Mouse (Mus musculus) liver, embryonic 13.5 days (tissue): ENCODE measurements at regions not wholly inside any gene's neighbourhood (a gene's known extent, or its start where the extent isn't known, plus 50 kb on each side); places are given as distances from the start of the nearest gene placed in this dataset.
A peak's percentile ranks its signal among the peaks of the same experiment; 100 is the strongest.

Experiments
- ATAC-seq: fragments of 200-750 bp; cut with Nextera tagmentation; 2 replicates; pipeline ENCODE4 v1.8.0; 2017; ENCODE audit warnings: low read depth, mild to moderate bottlenecking, moderate number of reproducible peaks, moderate library complexity
- DNase-seq: peaks from one replicate; pipeline ENCODE4 v3.0.0; 2022
- H3K27ac ChIP-seq: fragments of 300-500 bp; sonication (generic); 2 replicates; pipeline ENCODE4 v1.5.1; 2015; ENCODE audit warnings: moderate library complexity, mild to moderate bottlenecking, inconsistent platforms
- H3K27me3 ChIP-seq: fragments of 300-500 bp; sonication (generic); 2 replicates; pipeline ENCODE4 v1.6.1; 2015; ENCODE audit warnings: mild to moderate bottlenecking, inconsistent platforms
- H3K36me3 ChIP-seq: fragments of 300-500 bp; sonication (generic); 2 replicates; pipeline ENCODE4 v1.6.1; 2015; ENCODE audit warnings: mild to moderate bottlenecking, inconsistent platforms
- H3K4me1 ChIP-seq: fragments of 300-500 bp; sonication (generic); replicated peaks from 2 replicates; pipeline ENCODE4 v1.6.1; 2015; ENCODE audit warnings: inconsistent platforms
- H3K4me2 ChIP-seq: fragments of 300-500 bp; sonication (generic); 2 replicates; pipeline ENCODE4 v1.6.1; 2015; ENCODE audit warnings: inconsistent platforms, mild to moderate bottlenecking, moderate library complexity
- H3K4me3 ChIP-seq: fragments of 300-500 bp; sonication (generic); replicated peaks from 2 replicates; pipeline ENCODE4 v1.5.1; 2015; ENCODE audit warnings: mild to moderate bottlenecking, inconsistent platforms
- H3K9ac ChIP-seq: fragments of 300-500 bp; sonication (generic); 2 replicates; pipeline ENCODE4 v1.6.1; 2015; ENCODE audit warnings: mild to moderate bottlenecking, inconsistent platforms
- H3K9me3 ChIP-seq: fragments of 300-500 bp; sonication (generic); replicated peaks from 2 replicates; pipeline ENCODE4 v1.6.1; 2016; ENCODE audit warnings: inconsistent platforms
- WGBS: fragments of 180-500 bp; shearing (Covaris S2); methylation state at CpG from one replicate; pipeline ENCODE4 v1.1.7; 2015; ENCODE audit not compliant: insufficient replicate concordance; 5-methylcytosine and 5-hydroxymethylcytosine counted together

DNA sequence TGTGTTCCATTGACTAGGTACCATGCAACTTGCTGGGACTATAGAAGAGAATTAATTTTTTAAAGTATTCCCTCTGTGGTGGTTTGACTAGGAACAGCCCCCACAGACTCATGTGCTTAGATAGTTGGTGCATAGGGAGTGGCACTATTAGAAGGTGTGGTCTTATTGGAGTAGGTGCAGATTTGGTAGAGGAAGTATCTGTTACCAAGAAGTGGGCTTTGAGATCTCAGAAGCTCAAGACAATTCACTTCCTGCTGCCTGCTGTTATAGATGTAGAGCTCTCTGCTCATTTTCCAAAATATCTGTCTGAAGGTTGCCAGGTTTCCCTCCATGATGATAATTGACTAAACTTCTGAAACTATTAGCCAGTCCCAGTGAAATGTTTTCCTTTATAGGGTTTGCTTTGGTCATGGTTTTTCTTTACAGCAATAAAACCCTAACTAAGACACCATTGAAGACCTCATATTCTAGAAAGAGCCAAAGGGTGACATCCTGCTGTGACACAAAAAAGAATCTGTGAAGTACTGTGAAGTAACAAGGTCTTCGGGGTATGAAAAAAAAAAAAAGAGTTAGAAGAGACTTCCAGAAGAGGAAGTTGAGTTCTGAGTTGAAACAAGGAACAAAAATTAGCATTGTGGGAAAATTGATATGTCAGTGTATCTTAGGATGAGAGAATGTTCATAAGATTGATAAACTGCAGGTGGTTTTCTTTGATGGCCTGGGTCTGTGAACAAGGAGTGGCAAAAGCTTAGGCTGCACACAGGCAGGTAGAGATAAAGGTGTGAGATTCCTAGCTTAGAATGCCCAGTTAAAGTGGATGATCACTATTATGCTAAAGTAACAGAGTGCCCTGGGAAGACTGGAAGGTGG lies 128.9 kb upstream of the Opcml start:
- WGBS, result 18% methylated on average over 1 of the region's 1 CpGs
- Histone ChIP-seq H3K4me2 (no peak overlapping the region), H3K9ac (no peak overlapping the region), H3K4me3 (no peak overlapping the region), H3K27me3 (no peaks in the 10 kb centered on the region), H3K9me3 (no peaks in the 10 kb centered on the region), H3K36me3 (no peaks in the 10 kb centered on the region), H3K27ac (no peak overlapping the region), H3K4me1 (peaks cover 35% of the 10 kb centered on the region)
- no peak for DNase-seq
- no peak for ATAC-seq

DNA sequence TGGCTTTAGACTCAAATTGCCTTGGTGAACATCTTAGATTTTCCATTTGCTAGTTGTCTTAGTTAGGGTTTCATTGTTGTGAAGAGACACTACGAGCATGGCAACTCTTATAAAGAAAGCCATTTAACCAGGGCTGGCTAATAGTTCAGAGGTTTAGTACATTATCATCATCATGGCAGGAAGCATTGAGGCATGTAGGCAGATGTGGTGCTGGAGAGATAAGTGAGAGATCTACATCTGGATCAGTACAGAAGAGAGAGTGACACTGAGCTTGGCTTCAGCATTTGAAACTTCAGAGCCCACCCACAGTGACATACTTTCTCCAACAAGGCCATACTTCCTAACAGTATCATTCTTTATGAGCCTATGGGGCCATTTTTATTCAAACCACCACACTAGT lies 127.3 kb upstream of the Opcml start:
- Histone ChIP-seq H3K27ac (no peak overlapping the region), H3K9me3 (no peaks in the 10 kb centered on the region), H3K9ac (no peak overlapping the region), H3K4me2 (no peak overlapping the region), H3K36me3 (no peaks in the 10 kb centered on the region), H3K4me3 (no peak overlapping the region), H3K4me1 (peaks cover 37% of the 10 kb centered on the region), H3K27me3 (no peaks in the 10 kb centered on the region)
- 47% methylated on average over 1 of the region's 1 CpGs for WGBS
- DNase-seq (no peak), ATAC-seq (no peak)

DNA sequence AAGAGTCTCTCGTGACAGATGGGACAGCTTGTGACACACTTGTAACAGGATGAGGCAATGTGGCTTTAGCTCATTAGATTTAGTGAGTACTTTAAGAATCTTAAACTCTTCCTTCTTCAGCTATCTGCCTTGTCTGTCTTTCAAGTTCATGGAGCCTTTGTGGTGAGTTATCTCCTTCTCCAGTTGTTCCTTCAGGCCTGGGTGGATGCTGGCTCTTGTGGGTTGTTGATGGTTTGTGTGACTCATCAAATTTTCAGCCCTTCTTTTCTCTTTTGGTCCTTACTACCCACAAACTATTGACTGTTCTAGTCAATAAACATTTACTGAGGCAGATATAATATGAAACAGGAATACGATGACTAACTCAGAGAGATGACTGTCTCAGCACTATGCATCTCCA lies 124.9 kb upstream of the Opcml start:
- 26% methylated on average over 2 of the region's 2 CpGs for WGBS
- peak overlapping the region; percentile 73 for H3K27ac ChIP-seq
- ATAC-seq (peak; percentile 87), DNase-seq (peak; percentile 39)
- H3K4me2 ChIP-seq, result peak overlapping the region; percentile 21; the same call in 1 of the 2 replicates
- no peaks in the 10 kb centered on the region for H3K36me3 ChIP-seq
- H3K9me3 ChIP-seq, result no peaks in the 10 kb centered on the region
- H3K9ac ChIP-seq, result no peak overlapping the region
- H3K4me3 ChIP-seq, result no peak overlapping the region
- peaks cover 37% of the 10 kb centered on the region for H3K4me1 ChIP-seq
- H3K27me3 ChIP-seq, result no peaks in the 10 kb centered on the region

DNA sequence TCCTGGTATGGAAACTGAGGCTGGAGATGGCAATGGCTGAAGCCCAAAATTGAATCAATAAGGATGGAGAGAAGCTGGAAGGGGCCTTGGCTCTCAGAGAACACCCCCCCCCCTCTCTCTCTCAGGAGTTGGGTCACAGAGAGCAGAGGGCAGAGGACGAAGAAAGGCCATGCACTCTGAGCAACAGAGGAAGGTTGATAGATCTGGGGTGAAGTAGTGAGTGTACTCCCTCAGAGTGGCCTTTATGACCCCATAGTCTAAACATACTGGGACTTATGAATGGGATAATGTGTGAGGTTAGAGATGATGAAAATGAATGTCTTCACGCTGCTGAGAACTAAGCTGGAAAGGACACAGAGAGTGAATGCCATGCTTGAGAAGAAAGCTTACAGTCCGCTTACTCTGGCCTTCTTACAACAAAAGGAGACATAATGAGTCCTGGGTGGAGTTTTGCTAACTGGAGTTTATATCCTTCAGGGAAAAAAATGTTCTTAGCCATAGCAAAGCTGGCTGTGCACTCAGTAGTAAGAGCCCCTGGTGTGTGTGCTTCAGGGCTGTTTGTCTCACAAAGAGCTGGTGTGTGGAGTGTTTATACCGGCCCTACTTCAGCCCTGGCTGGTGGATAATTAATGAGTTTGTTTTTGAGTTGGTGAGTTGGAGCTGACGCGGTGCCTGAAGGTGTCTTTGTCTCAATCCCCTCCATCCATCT lies 120.4 kb upstream of the Opcml start:
- Histone ChIP-seq H3K4me1 (peaks cover 15% of the 10 kb centered on the region), H3K4me2 (no peak overlapping the region), H3K9me3 (no peaks in the 10 kb centered on the region), H3K27ac (no peak overlapping the region), H3K27me3 (no peaks in the 10 kb centered on the region), H3K9ac (no peak overlapping the region), H3K36me3 (no peaks in the 10 kb centered on the region), H3K4me3 (no peak overlapping the region)
- DNase-seq (no peak), ATAC-seq (no peak)
- 61% methylated on average over 6 of the region's 6 CpGs for WGBS

DNA sequence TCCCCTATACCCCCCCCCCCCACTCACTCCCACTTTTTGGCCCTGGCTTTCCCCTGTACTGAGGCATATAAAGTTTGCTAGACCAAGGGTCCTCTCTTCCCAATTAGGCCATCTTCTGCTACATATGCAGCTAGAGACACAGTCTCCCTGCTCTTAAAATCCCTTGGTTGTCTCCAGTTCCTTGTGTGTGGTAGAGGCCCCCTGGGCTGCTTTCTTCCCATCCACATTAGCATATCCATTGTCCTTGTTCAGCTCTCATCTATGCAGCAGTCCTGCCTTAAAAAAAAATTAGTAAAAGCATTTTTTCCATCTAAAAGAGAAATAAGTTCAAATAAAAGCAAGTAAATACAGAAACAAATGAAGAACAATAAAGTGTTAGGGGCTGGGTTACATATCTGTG lies 105.2 kb upstream of the Opcml start:
- H3K9me3 ChIP-seq, result no peaks in the 10 kb centered on the region
- no peak overlapping the region for H3K4me3 ChIP-seq
- no peak overlapping the region for H3K9ac ChIP-seq
- H3K4me2 ChIP-seq, result no peak overlapping the region
- no peaks in the 10 kb centered on the region for H3K4me1 ChIP-seq
- H3K27ac ChIP-seq, result no peak overlapping the region
- no peaks in the 10 kb centered on the region for H3K27me3 ChIP-seq
- no peaks in the 10 kb centered on the region for H3K36me3 ChIP-seq
- DNase-seq (no peak), ATAC-seq (no peak)

DNA sequence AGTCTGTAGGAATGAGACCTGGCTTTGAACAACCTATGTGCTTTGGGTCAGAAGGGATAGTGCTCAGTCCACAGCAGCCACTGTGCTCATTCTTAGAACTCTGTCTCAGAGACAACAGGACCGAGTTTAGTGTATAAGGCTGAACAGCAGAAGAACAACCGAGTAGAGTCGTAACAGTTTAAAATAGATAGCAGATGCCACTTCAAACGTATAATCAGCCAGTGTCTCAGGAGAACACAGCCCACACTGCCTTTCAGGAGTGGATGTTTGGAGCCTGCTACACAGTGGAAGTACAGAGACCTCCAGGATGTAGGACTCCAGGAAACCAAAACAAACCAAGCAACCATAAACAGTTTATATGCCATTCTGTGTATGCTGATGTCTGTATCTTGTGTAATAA lies 99.0 kb upstream of the Opcml start:
- Histone ChIP-seq H3K4me3 (no peak overlapping the region), H3K36me3 (no peaks in the 10 kb centered on the region), H3K9me3 (no peaks in the 10 kb centered on the region), H3K4me1 (no peaks in the 10 kb centered on the region), H3K27me3 (no peaks in the 10 kb centered on the region), H3K27ac (no peak overlapping the region), H3K9ac (no peak overlapping the region), H3K4me2 (no peak overlapping the region)
- WGBS, result 57% methylated on average over 4 of the region's 4 CpGs
- no peak for ATAC-seq
- DNase-seq, result no peak

DNA sequence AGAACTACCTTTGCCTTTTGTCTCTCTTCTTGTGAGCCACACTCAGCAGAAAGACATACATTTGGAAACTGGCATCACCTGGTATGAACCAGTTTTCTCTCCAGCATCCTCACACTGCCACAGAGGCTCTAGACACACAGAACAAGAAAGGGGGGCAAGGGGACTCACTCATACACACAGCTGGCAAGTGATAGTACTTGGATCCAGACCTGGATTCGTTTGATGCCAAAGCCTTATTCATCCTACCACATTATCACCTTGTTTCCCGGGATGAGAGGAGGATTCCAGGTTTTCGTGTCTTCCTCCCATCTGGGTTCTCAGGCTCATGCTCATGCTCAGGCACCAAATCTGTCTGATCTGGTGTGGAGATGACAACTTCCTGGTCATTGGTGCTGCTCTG lies 97.8 kb upstream of the Opcml start:
- no peak overlapping the region for H3K4me2 ChIP-seq
- H3K9ac ChIP-seq, result no peak overlapping the region
- no peak overlapping the region for H3K27ac ChIP-seq
- DNase-seq (no peak), ATAC-seq (no peak)
- no peaks in the 10 kb centered on the region for H3K9me3 ChIP-seq
- no peak overlapping the region for H3K4me3 ChIP-seq
- no peaks in the 10 kb centered on the region for H3K4me1 ChIP-seq
- no peaks in the 10 kb centered on the region for H3K36me3 ChIP-seq
- no peaks in the 10 kb centered on the region for H3K27me3 ChIP-seq
- WGBS, result 62% methylated on average over 3 of the region's 3 CpGs

DNA sequence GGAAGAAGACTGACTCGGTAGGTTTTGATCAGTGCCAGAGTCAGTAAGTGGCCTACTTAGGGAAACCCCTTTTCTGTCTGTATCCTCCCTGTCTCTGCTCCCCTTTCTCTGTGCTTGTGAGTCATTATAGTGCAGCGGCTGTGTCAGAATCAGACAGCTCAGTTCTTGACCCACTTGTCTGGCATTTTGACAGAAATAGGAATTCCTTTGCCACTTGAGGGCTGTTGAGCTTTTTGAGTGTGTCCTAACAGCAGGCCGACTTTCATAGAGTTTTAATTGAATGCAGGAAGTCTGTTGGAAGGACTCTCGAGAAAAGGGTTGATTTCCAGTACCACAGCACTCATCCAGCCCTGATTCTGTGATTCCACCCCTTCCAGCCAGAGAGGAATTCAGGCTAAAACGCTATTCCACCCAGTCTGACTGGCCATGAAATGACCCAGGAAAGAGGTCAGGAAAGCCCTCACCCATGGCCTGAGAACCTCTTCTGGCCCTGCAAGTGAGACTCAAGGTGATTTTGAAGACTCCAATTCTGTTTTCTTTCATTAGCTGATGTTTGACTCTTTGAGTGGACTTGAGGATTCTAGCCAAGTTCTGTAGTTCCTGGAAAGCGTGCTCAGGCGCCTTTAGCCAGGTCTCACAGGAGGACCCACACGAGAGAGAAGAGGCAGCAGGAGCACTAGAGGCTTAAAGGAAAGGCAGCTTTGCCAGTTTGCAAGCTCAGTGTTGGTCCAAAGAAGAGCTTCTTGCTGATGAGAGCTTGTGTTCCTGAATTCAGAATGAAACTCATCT lies 95.6 kb upstream of the Opcml start:
- no peaks in the 10 kb centered on the region for H3K9me3 ChIP-seq
- no peak for DNase-seq

DNA sequence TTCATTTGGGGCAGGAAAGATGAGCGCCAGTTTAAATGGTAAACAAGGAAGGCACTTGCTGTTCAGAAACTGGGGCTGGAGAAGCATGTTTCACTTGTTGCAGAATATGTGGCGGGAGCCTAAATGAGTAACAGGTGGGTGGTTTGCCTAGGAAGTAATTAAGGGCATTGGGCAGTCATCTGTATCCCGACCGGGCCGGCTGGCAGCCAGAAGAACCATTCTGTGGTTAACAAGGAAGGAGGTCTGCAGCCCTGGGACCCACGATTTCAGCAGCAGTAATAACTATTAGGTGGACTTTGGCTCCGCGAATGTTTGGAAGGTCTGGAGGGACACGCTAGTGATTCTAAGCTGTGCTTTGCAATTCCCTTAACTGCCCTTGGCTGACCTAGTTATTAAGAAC lies 89.0 kb upstream of the Opcml start:
- Histone ChIP-seq H3K9ac (no peak overlapping the region), H3K9me3 (no peaks in the 10 kb centered on the region), H3K4me3 (no peak overlapping the region), H3K27me3 (no peaks in the 10 kb centered on the region), H3K36me3 (no peaks in the 10 kb centered on the region), H3K4me2 (no peak overlapping the region), H3K27ac (no peak overlapping the region), H3K4me1 (no peaks in the 10 kb centered on the region)
- ATAC-seq (no peak), DNase-seq (no peak)
- 42% methylated on average over 9 of the region's 9 CpGs for WGBS

More for the DNA sequence above, 95.6 kb upstream of the Opcml start:
- Histone ChIP-seq H3K4me2 (no peak overlapping the region), H3K9ac (no peak overlapping the region), H3K4me3 (no peak overlapping the region), H3K27me3 (no peaks in the 10 kb centered on the region), H3K27ac (no peak overlapping the region), H3K36me3 (no peaks in the 10 kb centered on the region), H3K4me1 (no peaks in the 10 kb centered on the region)
- whole genome bisulfite sequencing, result 61% methylated on average over 8 of the region's 8 CpGs
- no peak for ATAC-seq

DNA sequence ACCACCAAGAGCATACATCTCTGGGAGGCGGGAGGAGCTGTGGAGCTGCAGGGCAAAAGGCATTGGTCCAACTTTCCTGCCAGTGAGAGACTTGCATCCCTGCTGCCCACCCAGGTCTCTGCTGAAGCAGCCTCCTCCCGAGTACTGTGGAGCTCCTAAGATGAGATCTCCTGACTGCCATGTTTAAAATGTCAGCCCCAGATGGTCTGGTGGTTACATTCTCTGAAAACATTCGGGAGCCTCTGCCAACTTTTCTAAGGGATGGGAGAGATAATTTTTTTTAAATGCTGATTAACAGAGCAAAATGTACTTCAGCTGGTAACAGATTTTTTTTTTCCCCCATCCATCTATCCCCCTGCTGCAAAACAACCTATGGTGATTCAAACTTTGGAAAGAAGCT lies 88.4 kb upstream of the Opcml start:
- 51% methylated on average over 3 of the region's 3 CpGs for WGBS
- Histone ChIP-seq H3K9me3 (no peaks in the 10 kb centered on the region), H3K9ac (no peak overlapping the region), H3K36me3 (no peaks in the 10 kb centered on the region), H3K27ac (no peak overlapping the region), H3K4me1 (no peaks in the 10 kb centered on the region), H3K27me3 (no peaks in the 10 kb centered on the region), H3K4me3 (no peak overlapping the region), H3K4me2 (no peak overlapping the region)
- DNase-seq (no peak), ATAC-seq (no peak)

DNA sequence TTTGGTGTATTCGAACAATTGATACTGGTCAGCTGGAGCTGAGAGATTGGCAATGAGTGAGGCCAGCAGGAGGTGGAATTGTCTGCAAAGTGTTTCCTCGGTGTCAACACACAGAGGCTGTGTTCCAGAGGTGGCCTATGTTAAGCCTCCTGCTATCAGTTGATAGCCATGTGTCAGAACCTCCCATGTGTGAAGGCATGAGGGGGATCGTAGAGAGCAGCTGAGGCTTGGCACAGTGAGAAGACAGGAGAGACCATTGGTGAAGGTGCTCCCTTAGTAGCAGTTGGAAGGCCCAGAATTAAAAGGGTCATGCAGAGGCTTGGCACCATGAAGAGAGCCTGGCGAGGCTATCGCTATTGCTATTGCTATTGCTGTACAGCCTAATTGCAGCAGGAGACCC lies 86.6 kb upstream of the Opcml start:
- DNase-seq (no peak), ATAC-seq (no peak)
- H3K27ac ChIP-seq, result no peak overlapping the region
- WGBS, result 49% methylated on average over 5 of the region's 5 CpGs
- H3K4me1 ChIP-seq, result no peaks in the 10 kb centered on the region
- no peaks in the 10 kb centered on the region for H3K36me3 ChIP-seq
- H3K9ac ChIP-seq, result no peak overlapping the region
- H3K4me3 ChIP-seq, result no peak overlapping the region
- no peaks in the 10 kb centered on the region for H3K27me3 ChIP-seq
- H3K9me3 ChIP-seq, result no peaks in the 10 kb centered on the region
- H3K4me2 ChIP-seq, result no peak overlapping the region
